22 mouse cellular contexts compared by ENCODE assay signal in genomic region chr9:14086201-14086600, GRCm38 (mm10).
DNase-seq lines count a peak whose midpoint lies in the region; ATAC-seq and TF ChIP-seq lines count a peak whose summit lies in the region.
"Had no signal": no experiment of that assay in that cellular context is flagged by ENCODE, and none has a peak within 500 bp of the region (broad histone marks: within the 10 kb centered on the region; RNA-seq: fewer than 3 reads in every experiment).

No protein-coding gene starts in this region.

- no peak overlapping the region for H3K27ac ChIP-seq in kidney, embryonic 15.5 days
- no peak overlapping the region for H3K27ac ChIP-seq in kidney, postnatal 0 days
- 0 out of 2 replicates have a peak overlapping the region, but pooled peaks have one; percentile 14 for H3K27ac ChIP-seq in embryonic facial prominence, embryonic 10.5 days (replicated peaks)
- H3K27ac ChIP-seq: embryonic facial prominence, embryonic 12.5 days; forebrain, embryonic 13.5 days; gastrocnemius, adult 2 months; hindbrain, embryonic 12.5 days had no signal

- no peaks in the 10 kb centered on the region for H3K36me3 ChIP-seq in kidney, embryonic 15.5 days
- H3K36me3 ChIP-seq in kidney, postnatal 0 days (ENCODE audit: insufficient read depth, low read length) = no peaks in the 10 kb centered on the region
- no peaks in the 10 kb centered on the region for H3K36me3 ChIP-seq in embryonic facial prominence, embryonic 10.5 days (replicated peaks)
- H3K36me3 ChIP-seq: embryonic facial prominence, embryonic 12.5 days; hindbrain, embryonic 12.5 days had no signal

- no peak overlapping the region for H3K4me2 ChIP-seq in kidney, embryonic 15.5 days
- H3K4me2 ChIP-seq in kidney, postnatal 0 days (ENCODE audit: low read length) = no peak overlapping the region
- H3K4me2 ChIP-seq: embryonic facial prominence, embryonic 12.5 days; forebrain, embryonic 13.5 days; hindbrain, embryonic 12.5 days had no signal

- H3K27me3 ChIP-seq in kidney, embryonic 15.5 days = no peaks in the 10 kb centered on the region
- no peaks in the 10 kb centered on the region for H3K27me3 ChIP-seq in kidney, postnatal 0 days (ENCODE audit: insufficient read depth, low read length)
- no peaks in the 10 kb centered on the region for H3K27me3 ChIP-seq in embryonic facial prominence, embryonic 10.5 days (replicated peaks; ENCODE audit: low read depth, poor library complexity, severe bottlenecking)
- H3K27me3 ChIP-seq: embryonic facial prominence, embryonic 12.5 days; forebrain, embryonic 13.5 days; hindbrain, embryonic 12.5 days had no signal

- TF ChIP-seq CTCF in kidney, postnatal 0 days (IDR thresholded peaks at IDR 0.05; ENCODE audit: low read depth) = no peak

- no peak overlapping the region for H3K9ac ChIP-seq in kidney, embryonic 15.5 days
- no peak overlapping the region for H3K9ac ChIP-seq in kidney, postnatal 0 days (ENCODE audit: low read depth, low read length)
- H3K9ac ChIP-seq: embryonic facial prominence, embryonic 12.5 days; forebrain, embryonic 13.5 days; hindbrain, embryonic 12.5 days had no signal

- 57% methylated on average over 2 of the region's 2 CpGs for WGBS in kidney, embryonic 15.5 days
- WGBS in kidney, postnatal 0 days = 39% methylated on average over 2 of the region's 2 CpGs
- 67% methylated on average over 2 of the region's 2 CpGs for WGBS in embryonic facial prominence, embryonic 10.5 days

- no peaks in the 10 kb centered on the region for H3K4me1 ChIP-seq in kidney, embryonic 15.5 days
- H3K4me1 ChIP-seq in kidney, postnatal 0 days (replicated peaks; ENCODE audit: insufficient read depth, low read length) = no peaks in the 10 kb centered on the region
- peaks cover 18% of the 10 kb centered on the region for H3K4me1 ChIP-seq in embryonic facial prominence, embryonic 10.5 days
- H3K4me1 ChIP-seq: hindbrain, embryonic 12.5 days had no signal

- no peak for ATAC-seq in kidney, embryonic 15.5 days (replicated peaks; ENCODE audit: low FRiP score)
- ATAC-seq in kidney, postnatal 0 days (replicated peaks; ENCODE audit: low FRiP score, low read depth) = peak; percentile 76; the same call in 1 of the 2 replicates
- ATAC-seq: forebrain, embryonic 13.5 days; hindbrain, embryonic 16.5 days had no signal

- no peaks in the 10 kb centered on the region for H3K9me3 ChIP-seq in kidney, embryonic 15.5 days (replicated peaks)
- no peaks in the 10 kb centered on the region for H3K9me3 ChIP-seq in kidney, postnatal 0 days (replicated peaks; ENCODE audit: low read length)
- no peaks in the 10 kb centered on the region for H3K9me3 ChIP-seq in embryonic facial prominence, embryonic 10.5 days
- H3K9me3 ChIP-seq: embryonic facial prominence, embryonic 12.5 days; forebrain, embryonic 13.5 days; hindbrain, embryonic 12.5 days had no signal

- DNase-seq in kidney, adult 11 months = peak; percentile 31
- DNase-seq in kidney, postnatal 0 days (ENCODE audit: low spot score) = no peak
- no peak for DNase-seq in kidney, postnatal 10 days
- peak; percentile 28 for DNase-seq in NIH3T3 (ENCODE audit: low read depth)
- no peak for DNase-seq in embryonic facial prominence, embryonic 10.5 days (ENCODE audit: low spot score)
- no peak for DNase-seq in left cerebral cortex, adult 8-10 months (ENCODE audit: low spot score in 2 of 2)
- no peak for DNase-seq in retina, postnatal 1 day
- DNase-seq: adrenal gland, adult 8-10 months; adrenal gland, postnatal 36 days; B cell, adult 2 months; cerebellum, adult 2 months; cerebellum, postnatal 10 days; embryo, embryonic 11 days; gastrocnemius, adult 2 months; gastrocnemius, postnatal 25 days; heart, postnatal 10 days; heart, postnatal 4 days had no signal

- no peak overlapping the region for H3K4me3 ChIP-seq in kidney, embryonic 15.5 days (replicated peaks)
- H3K4me3 ChIP-seq in kidney, postnatal 0 days (replicated peaks; ENCODE audit: low read depth, low read length) = no peak overlapping the region
- H3K4me3 ChIP-seq in embryonic facial prominence, embryonic 10.5 days = no peak overlapping the region
- H3K4me3 ChIP-seq: embryonic facial prominence, embryonic 12.5 days; forebrain, embryonic 13.5 days; gastrocnemius, adult 2 months; hindbrain, embryonic 12.5 days had no signal

Comparison
In these comparisons a context has a peak if more than half of its experiments do, and no peak if none do; other contexts are left out.
1. DNase-seq: peak in kidney, adult 11 months (single experiment) and NIH3T3 (single experiment); none in kidney, postnatal 0 days (single experiment), kidney, postnatal 10 days (single experiment), embryonic facial prominence, embryonic 10.5 days (single experiment), left cerebral cortex, adult 8-10 months (0 of 2) and retina, postnatal 1 day (single experiment).